Mouse (Mus musculus) spleen, postnatal 36 days (tissue): ENCODE results near the gene Ntng2.

Experiments
- DNase-seq, 2 experiments: peaks; one replicate each; pipeline ENCODE4 v3.0.0; 2022; ENCODE audit warnings: low spot score in 2 of 2, mixed read lengths in 1 of 2

The Ntng2 gene

GRCm38 (mm10) chr2:29237623-29238022 lies 15.2 kb downstream of the Ntng2 start:
- DNase-seq = peak in 1 of 2 experiments; percentile 17

- DNase-seq = no peak
Measured at GRCm38 (mm10) chr2:29235811-29236210, 17.0 kb downstream of the Ntng2 start.

- no peak for DNase-seq
Measured at GRCm38 (mm10) chr2:29235026-29235425, 17.8 kb downstream of the Ntng2 start.

- no peak for DNase-seq
Measured at GRCm38 (mm10) chr2:29234002-29234401, 18.8 kb downstream of the Ntng2 start.

GRCm38 (mm10) chr2:29230191-29230835 lies 22.5 kb downstream of the Ntng2 start:
- no peak for DNase-seq

GRCm38 (mm10) chr2:29226671-29227070 lies 26.1 kb downstream of the Ntng2 start:
- no peak for DNase-seq

GRCm38 (mm10) chr2:29223591-29224262 lies 29.1 kb downstream of the Ntng2 start:
- no peak for DNase-seq

GRCm38 (mm10) chr2:29222302-29222701 lies 30.5 kb downstream of the Ntng2 start:
- no peak for DNase-seq

- DNase-seq = no peak
Measured at GRCm38 (mm10) chr2:29218831-29219230, 34.0 kb downstream of the Ntng2 start.

- DNase-seq = no peak
Measured at GRCm38 (mm10) chr2:29217897-29218296, 34.9 kb downstream of the Ntng2 start.

GRCm38 (mm10) chr2:29217042-29217441 lies 35.8 kb downstream of the Ntng2 start:
- no peak for DNase-seq

GRCm38 (mm10) chr2:29216286-29217012 lies 36.4 kb downstream of the Ntng2 start:
- DNase-seq = no peak

GRCm38 (mm10) chr2:29206156-29206555 lies 46.6 kb downstream of the Ntng2 start:
- DNase-seq = no peak

GRCm38 (mm10) chr2:29201223-29201955 lies 51.4 kb downstream of the Ntng2 start:
- no peak for DNase-seq

- DNase-seq = peak in 1 of 2 experiments; percentile 16
Measured at GRCm38 (mm10) chr2:29199909-29200308, 52.9 kb downstream of the Ntng2 start.

- no peak for DNase-seq
Measured at GRCm38 (mm10) chr2:29198446-29198845, 54.4 kb downstream of the Ntng2 start.

GRCm38 (mm10) chr2:29196844-29197243 lies 56.0 kb downstream of the Ntng2 start:
- DNase-seq = no peak

GRCm38 (mm10) chr2:29194547-29195463 lies 58.0 kb downstream of the Ntng2 start:
- DNase-seq = peak; percentile 54 to 56

- DNase-seq = no peak
Measured at GRCm38 (mm10) chr2:29193819-29194546, 58.8 kb downstream of the Ntng2 start.

GRCm38 (mm10) chr2:29192629-29193278 lies 60.1 kb downstream of the Ntng2 start:
- no peak for DNase-seq
